Mouse (Mus musculus) kidney, postnatal 36 days (tissue): ENCODE measurements around the gene Mmp23.

Experiments used
- DNase-seq, 2 experiments: peaks; one replicate each; pipeline ENCODE4 v3.0.0; 2021 to 2022; ENCODE audit warnings: mixed read lengths in 2 of 2

Mmp23 gene

DNA sequence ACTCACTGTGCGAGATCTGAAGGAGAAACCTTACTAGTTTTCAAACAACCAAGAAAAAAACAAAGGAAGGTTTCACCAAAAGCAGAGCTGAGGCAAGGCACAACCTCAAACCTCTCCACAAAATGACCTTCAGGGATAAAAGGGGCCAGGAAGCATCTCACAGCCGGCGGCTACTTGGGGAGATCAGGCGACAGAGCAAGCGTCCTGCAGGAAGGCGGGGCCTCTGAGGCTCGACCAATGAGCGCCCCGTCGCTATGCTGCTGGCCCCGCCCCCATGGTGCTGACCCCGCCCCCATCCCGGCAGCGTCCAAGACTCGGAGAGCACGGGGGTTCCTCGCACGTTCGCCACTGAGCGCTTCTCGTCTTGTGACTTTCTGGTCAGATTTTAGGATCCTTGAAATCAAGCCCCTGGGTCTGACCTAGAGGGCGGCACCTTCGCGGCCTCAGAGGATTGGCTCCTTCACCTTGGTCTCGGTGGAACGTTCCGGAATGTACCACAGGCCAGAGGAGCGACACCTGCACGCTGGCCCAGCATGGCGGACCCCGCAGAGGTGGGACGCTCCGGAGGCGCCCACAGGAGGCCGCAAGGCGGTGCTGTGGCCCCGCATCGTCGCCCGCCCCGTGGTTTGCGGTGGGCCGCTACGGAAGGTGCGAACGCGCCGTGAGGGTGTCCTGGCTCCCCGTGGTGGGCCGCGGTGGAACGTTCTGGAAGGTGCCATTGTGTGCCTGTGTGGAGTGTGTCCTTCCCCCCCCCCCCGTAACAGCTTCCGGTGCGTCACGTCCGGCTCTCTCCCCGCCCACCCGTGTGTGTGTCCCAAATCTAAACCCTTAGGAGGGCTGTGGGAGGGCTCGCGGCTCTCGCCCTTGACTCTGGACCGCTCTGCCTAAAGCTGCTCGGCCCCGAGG lies 51.8 kb downstream of the Mmp23 start, which contains the start of gene Slc35e2:
Gene Slc35e2 (plus strand): TSS at position 326 of the 906 bp plus-strand sequence.
- peak; percentile 93 to 97 for DNase-seq
